Mouse (Mus musculus) brain, embryonic 14.5 days (tissue): ENCODE measurements around the gene 2610008E11Rik.

ENCODE experiments used
- CTCF ChIP-seq: fragments of 200-500 bp; IDR thresholded peaks from 2 replicates; pipeline ENCODE4 v1.5.1; 2012; ENCODE audit warnings: inconsistent platforms, mild to moderate bottlenecking, moderate library complexity, borderline replicate concordance; ENCODE audit not compliant: insufficient read depth, insufficient read length; ENCODE audit errors: extremely low read depth
- POLR2A ChIP-seq: fragments of 200-500 bp; IDR thresholded peaks from 2 replicates; pipeline ENCODE4 v1.6.1; 2012; ENCODE audit warnings: mild to moderate bottlenecking, inconsistent platforms, borderline replicate concordance; ENCODE audit not compliant: poor library complexity, insufficient read depth, insufficient read length, severe bottlenecking; ENCODE audit errors: extremely low read depth

GRCm38 (mm10) chr10:79096706-79097105 is 694 bp downstream of the 2610008E11Rik start:
- TF ChIP-seq CTCF: no peak
- TF ChIP-seq POLR2A: no peak
